In genomic region chr12:8181744-8182143, GRCm38 (mm10) we compare ENCODE assay signal across 13 mouse cellular contexts.
"Had no signal": no experiment of that assay in that cellular context is flagged by ENCODE, and none has a peak within 500 bp of the region (broad histone marks: within the 10 kb centered on the region; RNA-seq: fewer than 3 reads in every experiment).

No protein-coding gene starts in this region.

- H3K27ac ChIP-seq: limb, embryonic 15.5 days; liver, embryonic 13.5 days; lung, embryonic 15.5 days; midbrain, embryonic 13.5 days; neural tube, embryonic 15.5 days had no signal

- H3K9me3 ChIP-seq: limb, embryonic 15.5 days; liver, embryonic 13.5 days; lung, embryonic 15.5 days; midbrain, embryonic 13.5 days; neural tube, embryonic 15.5 days had no signal

- H3K4me3 ChIP-seq: limb, embryonic 15.5 days; liver, embryonic 13.5 days; lung, embryonic 15.5 days; midbrain, embryonic 13.5 days; neural tube, embryonic 15.5 days had no signal

- H3K4me2 ChIP-seq: limb, embryonic 15.5 days; liver, embryonic 13.5 days; lung, embryonic 15.5 days; midbrain, embryonic 13.5 days; neural tube, embryonic 15.5 days had no signal

- H3K9ac ChIP-seq: limb, embryonic 15.5 days; liver, embryonic 13.5 days; liver, postnatal 0 days; lung, embryonic 15.5 days; midbrain, embryonic 13.5 days; neural tube, embryonic 15.5 days had no signal

- ATAC-seq: liver, postnatal 0 days; midbrain, embryonic 13.5 days had no signal

- H3K36me3 ChIP-seq: limb, embryonic 15.5 days; liver, embryonic 13.5 days; lung, embryonic 15.5 days; midbrain, embryonic 13.5 days; neural tube, embryonic 15.5 days had no signal

- DNase-seq: kidney, adult 18-20 months; kidney, postnatal 14 days; liver, embryonic 13.5 days; liver, postnatal 0 days; lung, postnatal 36 days; right cerebral cortex, postnatal 4 days; spleen, adult 18-20 months; thymus, adult 2 months; thymus, postnatal 25 days had no signal

- H3K4me1 ChIP-seq: limb, embryonic 15.5 days; liver, embryonic 13.5 days; lung, embryonic 15.5 days; midbrain, embryonic 13.5 days; neural tube, embryonic 15.5 days had no signal

- H3K27me3 ChIP-seq: limb, embryonic 15.5 days; liver, embryonic 13.5 days; lung, embryonic 15.5 days; midbrain, embryonic 13.5 days; neural tube, embryonic 15.5 days had no signal
